Mouse (Mus musculus): ENCODE results near the gene Tpst1.

Tpst1 gene

GRCm38 (mm10) chr5:130149726-130150310, 76.7 kb downstream of the Tpst1 start:
- no peak for DNase-seq

- DNase-seq, result no peak
Observed at GRCm38 (mm10) chr5:130154286-130154685, 81.2 kb downstream of the Tpst1 start.

- DNase-seq, result no peak
Observed at GRCm38 (mm10) chr5:130158545-130158944, 85.4 kb downstream of the Tpst1 start.

GRCm38 (mm10) chr5:130159761-130160201, 86.7 kb downstream of the Tpst1 start:
- DNase-seq, result no peak

GRCm38 (mm10) chr5:130163670-130164069, 90.5 kb downstream of the Tpst1 start:
- DNase-seq, result peak; percentile 90 to 92

GRCm38 (mm10) chr5:130165213-130165612, 92.1 kb downstream of the Tpst1 start:
- DNase-seq, result no peak

GRCm38 (mm10) chr5:130169109-130169508, 96.0 kb downstream of the Tpst1 start:
- no peak for DNase-seq

GRCm38 (mm10) chr5:130170666-130171422, 97.7 kb downstream of the Tpst1 start:
- peak in 1 of 2 experiments; percentile 29 for DNase-seq

- DNase-seq, result peak; percentile 98
Observed at GRCm38 (mm10) chr5:130171423-130171954, 98.4 kb downstream of the Tpst1 start, which contains the start of gene Rabgef1. Gene Rabgef1 (plus strand): TSS chr5:130171798.

- no peak for DNase-seq
Observed at GRCm38 (mm10) chr5:130171956-130172601, 99.0 kb downstream of the Tpst1 start.

- DNase-seq, result no peak
Observed at GRCm38 (mm10) chr5:130173012-130173411, 99.9 kb downstream of the Tpst1 start.

GRCm38 (mm10) chr5:130177871-130178270, 104.7 kb downstream of the Tpst1 start:
- DNase-seq, result no peak

- no peak for DNase-seq
Observed at GRCm38 (mm10) chr5:130180362-130180761, 107.2 kb downstream of the Tpst1 start.

- no peak for DNase-seq
Observed at GRCm38 (mm10) chr5:130181740-130182540, 108.8 kb downstream of the Tpst1 start.

- DNase-seq, result no peak
Observed at GRCm38 (mm10) chr5:130182541-130182821, 109.4 kb downstream of the Tpst1 start.

- DNase-seq, result no peak
Observed at GRCm38 (mm10) chr5:130184193-130184856, 111.2 kb downstream of the Tpst1 start.

- DNase-seq, result no peak
Observed at GRCm38 (mm10) chr5:130185312-130185711, 112.2 kb downstream of the Tpst1 start.
